ENCODE assay signal across 17 mouse cellular contexts in the genomic region with DNA sequence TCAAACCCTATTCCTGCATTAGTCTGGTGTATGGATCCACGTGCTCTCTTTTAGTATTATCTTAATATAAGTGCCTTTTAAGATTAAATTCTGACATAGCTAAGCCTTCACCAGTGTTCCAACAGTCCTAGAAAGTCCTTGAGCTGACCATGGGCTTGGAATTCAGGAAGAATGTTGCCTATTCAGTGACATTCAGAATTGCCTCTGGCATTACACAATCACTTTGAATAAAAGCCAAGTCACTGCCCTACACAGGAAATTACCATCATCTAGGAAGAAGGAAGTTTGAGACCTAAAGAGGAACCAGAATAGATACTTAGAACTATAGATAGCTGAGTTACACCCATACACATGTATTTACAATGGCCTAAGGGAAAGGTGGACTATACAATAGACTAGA. TPM values are rescaled to one million over a fixed set of nuclear protein-coding genes. Genes with fewer than 3 reads are reported as not detected.
DNase-seq lines count a peak whose midpoint lies in the region; ATAC-seq and TF ChIP-seq lines count a peak whose summit lies in the region.
"Not testable (repeated sequence)": the region's sequence is repeated elsewhere in the genome, so short reads cannot be mapped to it uniquely, and the experiment has no call there.
"Had no signal": no experiment of that assay in that cellular context is flagged by ENCODE, and none has a peak within 500 bp of the region (broad histone marks: within the 10 kb centered on the region; RNA-seq: fewer than 3 reads in every experiment).

No protein-coding gene starts in this region.

- not testable (repeated sequence) for H3K27ac ChIP-seq in MEL (ENCODE audit: control insufficient read depth, low read depth, low read length); kidney, adult 2 months (ENCODE audit: insufficient read depth, low read depth, low read length); lung, embryonic 14.5 days (ENCODE audit: low read depth)

- DNase-seq in 3T3-L1 (ENCODE audit: low read depth, low spot score): peak; percentile 6
- peak; percentile 4 for DNase-seq in MEL (ENCODE audit: low read depth, low spot score)
- peak; percentile 41 for DNase-seq in ZHBTc4 (ENCODE audit: low read depth, low spot score)
- DNase-seq in heart, adult 8-10 months (ENCODE audit: low spot score): peak; percentile 16
- DNase-seq in kidney, adult 2 months: peak; percentile 30
- peak; percentile 9 for DNase-seq in lung, embryonic 14.5 days
- peak; percentile 68 for DNase-seq in lung, postnatal 36 days

- ATAC-seq in lung, embryonic 14.5 days (ENCODE audit: insufficient read depth): not testable (repeated sequence)

- not testable (repeated sequence) for H3K79me2 ChIP-seq in MEL (ENCODE audit: control insufficient read depth, insufficient read depth, low read length, poor library complexity)

- not testable (repeated sequence) for H3K36me3 ChIP-seq in MEL (ENCODE audit: control insufficient read depth in 1 of 2, insufficient read depth in 2 of 2, low read length in 2 of 2); kidney, adult 2 months (ENCODE audit: control insufficient read depth, insufficient read depth, low read length); lung, embryonic 14.5 days (ENCODE audit: insufficient read depth)

- not testable (repeated sequence) for H3K4me1 ChIP-seq in MEL (ENCODE audit: control insufficient read depth in 1 of 2, insufficient read depth in 2 of 2, low read length in 2 of 2); kidney, adult 2 months (ENCODE audit: control insufficient read depth, insufficient read depth, low read length); lung, embryonic 14.5 days (ENCODE audit: insufficient read depth)

- not testable (repeated sequence) for TF ChIP-seq POLR2A in MEL (IDR thresholded peaks at IDR 0.05; ENCODE audit: control insufficient read depth in 1 of 2, insufficient read depth in 1 of 2, low read depth in 1 of 2, low read length in 2 of 2, poor library complexity in 1 of 2); kidney, adult 2 months (IDR thresholded peaks at IDR 0.05; ENCODE audit: low read depth, low read length)

- H3K9me3 ChIP-seq in MEL (replicated peaks; ENCODE audit: insufficient read depth, low read length); lung, embryonic 14.5 days (ENCODE audit: low read depth, low read length): not testable (repeated sequence)

- TF ChIP-seq RAD21 in MEL (IDR thresholded peaks at IDR 0.05; ENCODE audit: low read depth, low read length): not testable (repeated sequence)

- H3K27me3 ChIP-seq in MEL (ENCODE audit: control insufficient read depth in 1 of 2, insufficient read depth in 2 of 2, low read length in 2 of 2); kidney, adult 2 months (replicated peaks; ENCODE audit: control insufficient read depth, insufficient read depth, low read length); lung, embryonic 14.5 days (ENCODE audit: insufficient read depth, low read length): not testable (repeated sequence)

- WGBS in kidney, adult 2 months: 64% methylated on average over 1 of the region's 1 CpGs
- WGBS in lung, embryonic 14.5 days: 65% methylated on average over 1 of the region's 1 CpGs

- not testable (repeated sequence) for H3K9ac ChIP-seq in MEL (ENCODE audit: control insufficient read depth, low read depth, low read length, poor library complexity, severe bottlenecking); lung, embryonic 14.5 days

- H3K4me2 ChIP-seq in lung, embryonic 14.5 days: not testable (repeated sequence)

- TF ChIP-seq CTCF in MEL (IDR thresholded peaks at IDR 0.05 in 2 of 3, conservative IDR thresholded peaks at IDR 0.05 in 1 of 3; ENCODE audit: control insufficient read depth in 1 of 3, insufficient read depth in 1 of 3, low read depth in 2 of 3, low read length in 3 of 3, poor library complexity in 1 of 3, severe bottlenecking in 1 of 3); kidney, adult 2 months (conservative IDR thresholded peaks at IDR 0.05; ENCODE audit: insufficient read depth, insufficient read length, low read depth, low read length); lung, embryonic 14.5 days (IDR thresholded peaks at IDR 0.05; ENCODE audit: low read depth): not testable (repeated sequence)

- not testable (repeated sequence) for TF ChIP-seq EP300 in MEL (IDR thresholded peaks at IDR 0.05; ENCODE audit: low read depth in 1 of 2, low read length in 2 of 2)

- H3K4me3 ChIP-seq in MEL (ENCODE audit: control insufficient read depth in 1 of 2, insufficient read depth in 1 of 2, low read depth in 2 of 2, low read length in 2 of 2); kidney, adult 2 months (ENCODE audit: insufficient read depth, low read depth, low read length); lung, embryonic 14.5 days (ENCODE audit: low read depth, low read length): not testable (repeated sequence)

RNA-seq across cellular contexts. Expression of a gene that starts 48.6 kb away (rescaled TPM):
- total RNA-seq in MEL (2012; rRNA removed): not detected in 2 replicates
- polyA plus RNA-seq in MEL (2012; ENCODE audit: insufficient read depth in 1 of 2, insufficient read length in 2 of 2, low read depth in 1 of 2, low replicate concordance in 2 of 2, missing spikeins in 1 of 2): not detected
- not detected for total RNA-seq in heart, adult 8-10 months (2022)
- polyA plus RNA-seq in kidney, adult 2 months (2012; rRNA removed): 0.11 TPM in 1 of 2 replicates, not detected in the other
- polyA plus RNA-seq in lung, embryonic 14.5 days (2014; fragmentation: Nextera tagmentation; extraction: Ambion mirVana): not detected in 2 replicates
- total RNA-seq: adrenal gland, postnatal 14 days; forebrain, postnatal 0 days; heart, adult 2 months had no signal
- polyA plus RNA-seq: cerebellum, adult 2 months; embryonic facial prominence, embryonic 10.5 days; forebrain, embryonic 13.5 days; forebrain, postnatal 0 days; G1E; gonadal fat pad, adult 2 months; heart, adult 2 months; inflammation-experienced regulatory T-cells, adult 6 months; intestine, postnatal 0 days had no signal

Comparison
In these comparisons a context has a peak if more than half of its experiments do, and no peak if none do; other contexts are left out.
1. DNase-seq: peak in every context shown above with its lines; median percentile 68 in lung, postnatal 36 days; 41 in ZHBTc4; 30 in kidney, adult 2 months; 16 in heart, adult 8-10 months; 9 in lung, embryonic 14.5 days; 6 in 3T3-L1; 4 in MEL.